Mouse (Mus musculus): ENCODE measurements at regions not wholly inside any gene's neighbourhood (a gene's known extent, or its start where the extent isn't known, plus 50 kb on each side); places are given as distances from the start of the nearest gene placed in this dataset.
A peak's percentile ranks its signal among the peaks of the same experiment; 100 is the strongest.
"Not testable (repeated sequence)": the region's sequence is repeated elsewhere in the genome, so short reads cannot be mapped to it uniquely, and the experiment has no call there.

DNA sequence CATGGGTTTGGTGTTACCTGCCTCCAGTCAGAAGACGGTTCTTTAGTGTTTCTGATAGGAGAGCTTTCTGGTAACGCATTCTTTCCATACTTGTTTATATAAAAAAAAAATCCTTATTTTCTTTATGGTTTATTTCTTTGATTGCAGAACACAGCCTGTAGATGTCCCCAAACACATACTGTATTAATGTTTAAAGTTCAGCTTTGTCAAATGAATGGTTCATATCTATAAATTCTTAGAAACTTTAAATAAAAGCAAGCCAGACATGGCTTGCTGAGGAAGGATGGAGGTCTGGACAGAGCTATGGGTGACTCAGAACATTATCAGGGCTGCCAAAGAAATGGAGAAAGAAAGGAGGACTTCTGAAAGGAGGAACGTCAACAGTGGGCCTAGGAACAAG is 1852.1 kb downstream of the 9330182O14Rik start:
- Histone ChIP-seq H3K9me3 (replicated peaks) (no peaks in the 10 kb centered on the region), H3K27ac (replicated peaks) (no peak overlapping the region), H3K4me3 (no peak overlapping the region), H3K4me1 (no peaks in the 10 kb centered on the region), H3K36me3 (no peaks in the 10 kb centered on the region), H3K27me3 (ENCODE audit: low read depth, poor library complexity, severe bottlenecking) (no peaks in the 10 kb centered on the region)
- DNase-seq (ENCODE audit: low spot score), result no peak
- WGBS, result 91% methylated on average over 3 of the region's 3 CpGs

- 70% methylated on average over 2 of the region's 2 CpGs for WGBS
- Histone ChIP-seq H3K27ac (replicated peaks) (no peak overlapping the region), H3K9me3 (replicated peaks) (no peaks in the 10 kb centered on the region), H3K4me1 (no peaks in the 10 kb centered on the region), H3K27me3 (ENCODE audit: low read depth, poor library complexity, severe bottlenecking) (no peaks in the 10 kb centered on the region), H3K4me3 (no peak overlapping the region), H3K36me3 (no peaks in the 10 kb centered on the region)
- no peak for DNase-seq (ENCODE audit: low spot score)
These were observed 1854.9 kb downstream of the 9330182O14Rik start for GRCm38 (mm10) chr15:41989065-41989464.

- Histone ChIP-seq H3K36me3 (no peaks in the 10 kb centered on the region), H3K9me3 (replicated peaks) (no peaks in the 10 kb centered on the region), H3K4me1 (no peaks in the 10 kb centered on the region), H3K27ac (replicated peaks) (no peak overlapping the region), H3K4me3 (no peak overlapping the region), H3K27me3 (ENCODE audit: low read depth, poor library complexity, severe bottlenecking) (no peaks in the 10 kb centered on the region)
- no peak for DNase-seq (ENCODE audit: low spot score)
These were observed 1857.7 kb downstream of the 9330182O14Rik start for GRCm38 (mm10) chr15:41991816-41992215.

- H3K9me3 ChIP-seq (replicated peaks), result 0 out of 2 replicates have a peak, but pooled peaks cover 11% of the 10 kb centered on the region
- H3K4me3 ChIP-seq; DNase-seq (ENCODE audit: low spot score); H3K4me1 ChIP-seq; H3K27me3 ChIP-seq (ENCODE audit: low read depth, poor library complexity, severe bottlenecking); H3K36me3 ChIP-seq; H3K27ac ChIP-seq (replicated peaks): not testable (repeated sequence)
- WGBS, result 95% methylated on average over 12 of the region's 12 CpGs
These were observed 1898.1 kb downstream of the 9330182O14Rik start for GRCm38 (mm10) chr15:42032286-42032685.

DNA sequence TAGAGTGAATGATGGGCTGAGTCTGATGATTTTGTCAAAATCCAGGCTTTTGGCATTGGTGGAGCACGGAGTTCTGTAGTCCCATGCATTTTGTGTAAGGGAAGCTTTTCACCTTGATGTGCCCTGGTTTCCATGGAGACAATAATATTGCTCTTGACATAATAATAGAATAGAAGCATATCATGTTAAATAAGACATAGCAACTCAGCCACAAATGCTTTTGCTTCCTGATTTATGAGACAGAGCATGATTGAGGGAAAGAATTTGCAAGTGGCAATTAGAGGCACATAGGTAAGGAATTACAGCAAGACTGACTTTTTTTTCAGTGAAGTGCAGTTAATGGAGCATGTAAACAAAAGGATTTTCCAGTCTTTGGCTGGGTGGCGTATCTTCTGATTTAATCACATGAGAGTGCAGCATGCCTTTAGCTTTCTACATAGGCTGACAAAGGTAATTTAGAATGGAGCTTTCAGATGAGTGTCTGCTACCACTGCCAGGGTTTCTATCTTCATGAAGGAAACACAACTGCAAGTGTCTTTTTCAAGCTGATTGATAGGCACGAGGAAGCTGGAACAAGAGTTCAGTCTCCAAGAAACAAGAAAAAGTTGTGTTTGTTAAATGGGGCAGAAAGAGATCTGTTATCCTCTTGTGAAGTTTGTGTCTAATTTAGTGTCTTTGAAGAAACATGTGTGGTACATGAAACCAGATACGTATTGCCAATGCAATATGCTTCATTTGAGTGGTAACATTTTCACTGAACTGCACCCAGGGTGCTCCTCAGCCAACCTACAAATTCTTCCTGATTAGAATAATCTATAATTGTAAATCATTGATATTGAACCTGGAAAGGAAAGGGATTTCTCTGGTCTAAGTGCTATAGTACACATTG is 1913.2 kb downstream of the 9330182O14Rik start:
- H3K9me3 ChIP-seq (replicated peaks), result no peaks in the 10 kb centered on the region
- H3K4me3 ChIP-seq, result no peak overlapping the region
- no peaks in the 10 kb centered on the region for H3K36me3 ChIP-seq
- H3K27me3 ChIP-seq (ENCODE audit: low read depth, poor library complexity, severe bottlenecking), result no peaks in the 10 kb centered on the region
- WGBS, result 66% methylated on average over 4 of the region's 4 CpGs
- no peak overlapping the region for H3K27ac ChIP-seq (replicated peaks)
- no peaks in the 10 kb centered on the region for H3K4me1 ChIP-seq
- no peak for DNase-seq (ENCODE audit: low spot score)

DNA sequence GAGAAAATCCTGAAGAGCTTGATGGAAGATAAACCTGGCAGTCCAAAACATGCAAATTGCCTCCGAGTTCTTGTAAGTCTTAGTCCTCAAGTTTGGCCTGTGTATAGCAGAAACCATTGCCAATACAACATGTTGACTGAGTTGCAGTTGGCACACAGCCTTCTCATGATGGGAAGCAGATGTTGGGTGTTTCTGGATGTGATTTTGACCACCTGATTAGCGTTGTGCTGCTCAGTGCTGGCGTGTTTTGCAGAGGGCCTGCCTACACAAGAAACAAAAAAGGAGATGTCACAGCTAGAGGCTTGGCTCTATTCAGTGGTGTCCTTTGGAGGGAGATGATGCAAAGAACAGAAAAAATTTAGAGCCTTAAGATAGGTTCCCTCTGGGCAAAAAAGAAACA is 1922.6 kb downstream of the 9330182O14Rik start:
- H3K4me1 ChIP-seq, result no peaks in the 10 kb centered on the region
- H3K27me3 ChIP-seq (ENCODE audit: low read depth, poor library complexity, severe bottlenecking), result no peaks in the 10 kb centered on the region
- WGBS, result 75% methylated on average over 3 of the region's 3 CpGs
- H3K27ac ChIP-seq (replicated peaks), result no peak overlapping the region
- DNase-seq (ENCODE audit: low spot score), result no peak
- H3K36me3 ChIP-seq, result no peaks in the 10 kb centered on the region
- H3K9me3 ChIP-seq (replicated peaks), result no peaks in the 10 kb centered on the region
- no peak overlapping the region for H3K4me3 ChIP-seq

- Histone ChIP-seq H3K27me3 (ENCODE audit: low read depth, poor library complexity, severe bottlenecking) (no peaks in the 10 kb centered on the region), H3K4me1 (peaks cover 16% of the 10 kb centered on the region), H3K4me3 (no peak overlapping the region), H3K9me3 (replicated peaks) (no peaks in the 10 kb centered on the region), H3K27ac (replicated peaks) (peak overlapping the region; percentile 9; the same call in 1 of the 2 replicates), H3K36me3 (no peaks in the 10 kb centered on the region)
- WGBS, result 57% methylated on average over 5 of the region's 5 CpGs
- DNase-seq (ENCODE audit: low spot score), result peak; percentile 12
These were observed 1934.2 kb downstream of the 9330182O14Rik start for GRCm38 (mm10) chr15:42068207-42068831.

GRCm38 (mm10) chr15:42069072-42069471 is 1934.9 kb downstream of the 9330182O14Rik start:
- 69% methylated on average over 3 of the region's 3 CpGs for WGBS
- no peaks in the 10 kb centered on the region for H3K36me3 ChIP-seq
- no peak overlapping the region for H3K27ac ChIP-seq (replicated peaks)
- no peaks in the 10 kb centered on the region for H3K27me3 ChIP-seq (ENCODE audit: low read depth, poor library complexity, severe bottlenecking)
- peaks cover 16% of the 10 kb centered on the region for H3K4me1 ChIP-seq
- no peak overlapping the region for H3K4me3 ChIP-seq
- no peaks in the 10 kb centered on the region for H3K9me3 ChIP-seq (replicated peaks)
- no peak for DNase-seq (ENCODE audit: low spot score)

DNA sequence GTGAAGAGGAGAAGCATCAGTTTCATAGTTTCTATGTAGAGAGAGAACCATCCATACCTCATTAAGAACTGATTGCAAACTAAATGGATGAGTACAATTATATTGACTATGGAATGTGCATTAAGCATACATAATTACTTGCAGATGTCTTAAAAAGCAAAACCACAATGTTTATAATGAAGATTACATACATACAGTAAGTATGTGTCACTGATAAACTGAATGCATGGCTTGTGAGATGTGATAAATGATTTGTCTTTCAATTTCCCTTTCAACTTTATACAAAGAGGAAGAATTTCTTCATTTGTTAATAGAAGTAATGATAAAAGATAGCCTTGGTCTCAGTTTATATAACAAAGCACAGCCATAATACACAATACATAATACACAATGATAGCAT is 1939.3 kb downstream of the 9330182O14Rik start:
- H3K4me1 ChIP-seq, result peaks cover 7% of the 10 kb centered on the region; the same call in 1 of the 2 replicates
- H3K27me3 ChIP-seq (ENCODE audit: low read depth, poor library complexity, severe bottlenecking), result no peaks in the 10 kb centered on the region
- no peak overlapping the region for H3K27ac ChIP-seq (replicated peaks)
- no peak for DNase-seq (ENCODE audit: low spot score)
- H3K4me3 ChIP-seq, result no peak overlapping the region
- no peaks in the 10 kb centered on the region for H3K36me3 ChIP-seq
- no peaks in the 10 kb centered on the region for H3K9me3 ChIP-seq (replicated peaks)

GRCm38 (mm10) chr15:42082436-42082835 is 1948.3 kb downstream of the 9330182O14Rik start:
- Histone ChIP-seq H3K4me1 (no peaks in the 10 kb centered on the region), H3K27ac (replicated peaks) (no peak overlapping the region), H3K9me3 (replicated peaks) (no peaks in the 10 kb centered on the region), H3K4me3 (no peak overlapping the region), H3K36me3 (no peaks in the 10 kb centered on the region), H3K27me3 (ENCODE audit: low read depth, poor library complexity, severe bottlenecking) (no peaks in the 10 kb centered on the region)
- DNase-seq (ENCODE audit: low spot score), result no peak
- WGBS, result 81% methylated on average over 2 of the region's 2 CpGs

GRCm38 (mm10) chr15:42100730-42101129 is 1966.6 kb downstream of the 9330182O14Rik start:
- Histone ChIP-seq H3K27me3 (ENCODE audit: low read depth, poor library complexity, severe bottlenecking) (no peaks in the 10 kb centered on the region), H3K27ac (replicated peaks) (no peak overlapping the region), H3K4me1 (no peaks in the 10 kb centered on the region), H3K9me3 (replicated peaks) (no peaks in the 10 kb centered on the region), H3K36me3 (no peaks in the 10 kb centered on the region), H3K4me3 (no peak overlapping the region)
- no peak for DNase-seq (ENCODE audit: low spot score)
- 72% methylated on average over 2 of the region's 2 CpGs for WGBS

GRCm38 (mm10) chr15:42104816-42105215 is 1970.7 kb downstream of the 9330182O14Rik start:
- no peak overlapping the region for H3K27ac ChIP-seq (replicated peaks)
- no peak for DNase-seq (ENCODE audit: low spot score)
- H3K27me3 ChIP-seq (ENCODE audit: low read depth, poor library complexity, severe bottlenecking), result no peaks in the 10 kb centered on the region
- no peak overlapping the region for H3K4me3 ChIP-seq
- H3K9me3 ChIP-seq (replicated peaks), result no peaks in the 10 kb centered on the region
- 76% methylated on average over 2 of the region's 2 CpGs for WGBS
- no peaks in the 10 kb centered on the region for H3K4me1 ChIP-seq
- H3K36me3 ChIP-seq, result no peaks in the 10 kb centered on the region

- Histone ChIP-seq H3K27me3 (ENCODE audit: low read depth, poor library complexity, severe bottlenecking) (no peaks in the 10 kb centered on the region), H3K4me1 (no peaks in the 10 kb centered on the region), H3K27ac (replicated peaks) (no peak overlapping the region), H3K36me3 (no peaks in the 10 kb centered on the region), H3K4me3 (no peak overlapping the region), H3K9me3 (replicated peaks) (no peaks in the 10 kb centered on the region)
- no peak for DNase-seq (ENCODE audit: low spot score)
These were observed 1972.9 kb downstream of the 9330182O14Rik start for GRCm38 (mm10) chr15:42107106-42107505.
